Mouse (Mus musculus) olfactory bulb, adult 2 months (tissue): ENCODE data around the gene Ift43.

ENCODE experiments used
- CTCF ChIP-seq: fragments of 200-500 bp; IDR thresholded peaks from 2 replicates; pipeline ENCODE4 v1.5.1; 2012; ENCODE audit warnings: low read depth, mild to moderate bottlenecking, low read length, moderate library complexity; ENCODE audit not compliant: insufficient read depth
- POLR2A ChIP-seq: fragments of 200-500 bp; IDR thresholded peaks from 2 replicates; pipeline ENCODE4 v1.6.1; 2012; ENCODE audit warnings: mild to moderate bottlenecking, low read depth, low read length, moderate library complexity; ENCODE audit not compliant: insufficient read depth

GRCm38 (mm10) chr12:86077736-86078135 lies 4.6 kb upstream of the Ift43 start:
- TF ChIP-seq CTCF (no peak), POLR2A (no peak)
